Mouse (Mus musculus) heart, postnatal 14 days (tissue): ENCODE results near the gene Astl. TPM values are rescaled to one million over a fixed set of nuclear protein-coding genes. Genes with fewer than 3 reads are reported as not detected.
"Not testable (repeated sequence)": the region's sequence is repeated elsewhere in the genome, so short reads cannot be mapped to it uniquely, and the experiment has no call there.

Source experiments
- DNase-seq, 2 experiments: peaks; one replicate each; pipeline ENCODE4 v3.0.0; 2021 to 2022
- intact Hi-C: fragments of 180-260 bp; cut with DNase I; formaldehyde crosslinking; loops from one replicate; pipeline ENCODE4 v1.15.1; 2025
- long read RNA-seq, 2 experiments: library from polyadenylated mRNA; stranded (forward); transcript quantifications; one replicate each; pipeline ENCODE4 v2.0.0; 2021
- total RNA-seq, 2 experiments: library from RNA; stranded (reverse); gene quantifications; 2 replicates each; pipeline ENCODE4 v1.2.3; 2021

Gene Astl
- total RNA-seq = not detected
- long read RNA-seq, experiment 1 = 0 reads
- long read RNA-seq, experiment 2 = 0 reads

GRCm38 (mm10) chr2:127338416-127338815 is at the start of gene Astl:
Gene Astl (plus strand): TSS chr2:127338639.
- no peak for DNase-seq
- intact Hi-C loops = no loop called here

- DNase-seq = no peak
- intact Hi-C loops = no loop called here
Observed at GRCm38 (mm10) chr2:127292250-127292649, 46.2 kb upstream of the Astl start.

DNA sequence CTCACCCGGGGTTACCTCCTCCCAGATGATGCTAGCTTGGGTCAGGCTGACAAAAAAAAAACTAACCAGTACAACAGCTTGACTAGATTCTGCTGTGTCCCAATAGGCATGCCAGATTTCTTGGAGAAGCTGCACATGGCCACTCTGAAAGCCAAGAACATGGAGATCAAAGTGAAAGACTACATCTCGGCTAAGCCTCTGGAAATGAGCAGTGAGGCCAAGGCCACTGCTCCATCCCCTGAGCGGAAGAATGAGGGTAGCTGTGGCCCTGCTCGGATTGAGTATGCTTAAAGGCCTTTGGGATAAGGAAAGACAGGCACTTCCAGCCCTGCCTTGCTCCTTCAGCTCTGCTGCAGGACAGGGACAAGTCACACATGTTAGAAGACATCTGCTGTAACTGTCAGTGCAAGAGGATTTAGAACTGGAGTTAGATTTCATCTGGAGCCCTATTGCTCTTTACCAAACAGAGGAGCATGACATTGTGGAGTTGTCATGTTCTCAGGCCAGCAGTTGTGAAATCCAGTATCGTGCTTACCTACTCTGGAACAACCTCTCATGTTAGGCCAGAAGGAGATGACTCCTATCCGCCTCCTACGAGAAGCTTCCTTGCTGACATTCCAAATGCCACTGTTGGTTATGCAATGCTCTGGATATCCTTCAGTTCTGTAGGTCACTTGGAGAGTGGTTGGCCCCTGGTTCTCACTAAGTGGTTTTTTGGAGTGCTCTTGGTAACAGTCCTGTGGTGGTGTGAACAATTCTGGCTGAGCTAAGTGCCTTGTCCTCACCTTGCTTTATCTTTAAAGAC is 41.2 kb upstream of the Astl start:
- DNase-seq = no peak
- intact Hi-C loops = no loop called here

GRCm38 (mm10) chr2:127298056-127298455 is 40.4 kb upstream of the Astl start:
- intact Hi-C loops = no loop called here
- DNase-seq = no peak

GRCm38 (mm10) chr2:127300701-127301100 is 37.7 kb upstream of the Astl start:
- DNase-seq = no peak
- intact Hi-C loops = no loop called here

- intact Hi-C loops = no loop called here
- DNase-seq = no peak
Observed at GRCm38 (mm10) chr2:127301883-127302282, 36.6 kb upstream of the Astl start.

- intact Hi-C loops, DNase-seq: not testable (repeated sequence)
Observed at GRCm38 (mm10) chr2:127304192-127304591, 34.2 kb upstream of the Astl start.

GRCm38 (mm10) chr2:127304609-127305210 is 33.7 kb upstream of the Astl start:
- no peak for DNase-seq
- intact Hi-C loops = no loop called here

- intact Hi-C loops = loop anchor here (2.0 kb wide), 1 partner anchor 35 kb away; no protein-coding TSS in a partner anchor
- no peak for DNase-seq
Observed at GRCm38 (mm10) chr2:127306123-127306522, 32.3 kb upstream of the Astl start.

DNA sequence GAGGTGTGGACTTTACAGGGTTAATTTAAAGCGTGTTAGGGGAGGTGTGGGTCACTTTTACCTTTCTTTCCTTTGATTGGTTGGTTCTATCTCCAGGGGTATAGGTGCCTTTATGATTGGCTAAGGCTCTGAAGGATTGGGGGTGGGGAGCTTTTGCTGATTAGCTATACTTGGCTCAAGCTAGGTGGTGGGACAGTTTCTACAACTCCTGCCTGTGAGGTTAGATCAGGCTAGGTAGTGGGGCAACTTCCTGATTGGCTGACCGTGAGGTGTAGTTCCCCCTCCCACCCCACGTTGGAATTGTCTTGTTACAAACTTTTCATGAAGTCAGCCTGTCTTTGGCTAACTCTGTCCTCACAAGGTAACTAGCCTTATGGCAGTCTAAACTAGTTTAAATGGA is 31.3 kb upstream of the Astl start:
- no peak for DNase-seq
- intact Hi-C loops = loop anchor here (2.0 kb wide), 1 partner anchor 34 kb away; no protein-coding TSS in a partner anchor

DNA sequence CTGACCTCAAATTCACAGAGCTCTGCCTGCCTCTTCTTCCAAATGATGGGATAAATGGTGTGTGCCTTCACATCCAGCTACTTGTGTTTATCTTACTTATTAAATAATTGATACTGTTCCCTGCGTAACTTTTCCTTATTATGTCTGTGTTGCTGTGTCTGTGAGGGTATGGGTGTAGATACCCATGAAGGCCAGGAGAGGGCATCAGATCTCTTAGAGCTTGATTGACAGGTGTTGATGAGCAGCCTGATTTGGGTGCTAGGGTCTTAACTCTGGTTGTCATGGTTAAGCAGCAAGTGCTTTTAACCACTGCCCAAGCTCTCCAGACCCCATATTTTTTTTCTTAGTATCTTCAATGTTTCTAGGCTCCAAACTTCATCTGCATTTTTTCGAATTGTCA is 29.8 kb upstream of the Astl start:
- intact Hi-C loops = no loop called here
- no peak for DNase-seq

GRCm38 (mm10) chr2:127310246-127310645 is 28.2 kb upstream of the Astl start:
- intact Hi-C loops = no loop called here
- no peak for DNase-seq

- no peak for DNase-seq
- intact Hi-C loops = no loop called here
Observed at GRCm38 (mm10) chr2:127310685-127311084, 27.8 kb upstream of the Astl start.

DNA sequence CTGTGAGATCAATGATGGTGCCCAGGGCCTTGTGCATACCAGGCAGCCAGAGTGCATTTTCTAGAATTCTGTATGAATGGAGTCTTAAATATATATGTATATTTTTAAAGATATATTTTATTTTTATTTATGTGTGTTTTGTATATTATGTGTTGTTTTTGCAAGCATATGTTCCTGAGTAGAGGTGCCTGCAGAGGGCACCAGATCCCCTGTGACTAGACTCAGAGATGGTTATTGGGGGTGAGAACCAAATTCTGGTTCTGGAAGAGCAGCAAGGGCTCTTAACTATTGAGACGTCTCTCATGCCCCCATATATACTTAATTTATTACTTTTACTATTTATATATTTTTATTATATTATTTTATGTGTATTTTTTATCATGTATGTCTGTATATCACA is 27.2 kb upstream of the Astl start:
- DNase-seq = no peak
- intact Hi-C loops = no loop called here

DNA sequence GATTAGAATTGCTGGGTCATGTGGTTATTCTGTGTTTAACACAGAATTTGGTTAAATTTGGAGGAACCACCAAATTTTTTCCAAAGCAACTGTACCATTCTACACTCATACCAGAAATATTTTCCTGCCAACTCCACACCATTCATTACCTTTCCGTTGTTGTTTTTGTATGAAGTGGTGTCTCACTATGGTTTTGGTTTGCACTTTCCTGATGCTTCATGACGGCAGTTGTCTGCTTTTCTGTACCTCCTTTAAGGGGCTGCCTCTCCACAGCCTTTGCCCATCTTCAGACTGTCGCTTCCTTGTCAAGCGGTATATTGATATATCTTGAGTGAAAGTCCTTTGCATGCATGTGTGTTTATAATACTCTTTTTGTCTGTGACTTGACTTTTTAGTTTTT is 25.6 kb upstream of the Astl start:
- intact Hi-C loops = loop anchor here (1.0 kb wide), 1 partner anchor 30 kb away; no protein-coding TSS in a partner anchor
- DNase-seq = no peak

DNA sequence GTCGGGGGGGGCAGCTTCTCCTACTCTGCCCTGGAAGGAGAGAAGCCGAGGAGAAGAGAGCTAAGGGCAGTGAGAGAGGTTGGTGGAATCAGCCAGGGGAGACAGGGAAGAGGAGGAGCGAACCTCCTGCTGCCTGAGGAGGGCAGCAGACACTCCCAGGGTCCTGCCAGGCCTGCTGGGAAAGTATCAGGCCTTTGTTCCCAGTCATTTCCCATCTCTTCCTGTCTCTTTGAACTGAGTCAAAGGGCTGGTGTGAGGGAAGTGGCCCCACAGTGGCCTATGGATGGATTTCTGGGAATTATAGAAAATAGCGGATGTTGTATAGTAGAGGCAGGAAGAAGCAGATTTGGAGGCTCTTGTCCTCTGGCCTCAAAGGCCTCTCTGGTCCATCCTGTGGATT is 24.6 kb upstream of the Astl start:
- intact Hi-C loops = loop anchor here (1.0 kb wide), 1 partner anchor 28 kb away; no protein-coding TSS in a partner anchor
- no peak for DNase-seq

GRCm38 (mm10) chr2:127314467-127315154 is 23.8 kb upstream of the Astl start:
- peak in 1 of 2 experiments; percentile 19 for DNase-seq
- intact Hi-C loops = no loop called here

DNA sequence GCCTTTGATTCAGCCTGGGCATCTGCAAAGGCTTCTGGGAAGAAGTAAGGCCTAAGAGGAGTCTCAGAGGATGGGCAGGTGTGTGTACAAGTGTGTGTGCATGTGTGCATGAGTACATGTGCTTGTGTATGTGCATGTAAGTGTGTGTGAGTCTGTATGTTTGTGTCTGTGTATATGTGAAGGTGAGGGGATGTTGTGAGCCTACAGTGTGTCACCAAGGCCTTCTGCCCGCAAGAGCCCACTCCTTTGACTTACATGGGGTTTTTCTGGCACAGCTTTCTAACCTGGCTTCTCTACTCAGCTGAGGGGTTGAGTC is 23.3 kb upstream of the Astl start:
- DNase-seq = no peak
- intact Hi-C loops = no loop called here

DNA sequence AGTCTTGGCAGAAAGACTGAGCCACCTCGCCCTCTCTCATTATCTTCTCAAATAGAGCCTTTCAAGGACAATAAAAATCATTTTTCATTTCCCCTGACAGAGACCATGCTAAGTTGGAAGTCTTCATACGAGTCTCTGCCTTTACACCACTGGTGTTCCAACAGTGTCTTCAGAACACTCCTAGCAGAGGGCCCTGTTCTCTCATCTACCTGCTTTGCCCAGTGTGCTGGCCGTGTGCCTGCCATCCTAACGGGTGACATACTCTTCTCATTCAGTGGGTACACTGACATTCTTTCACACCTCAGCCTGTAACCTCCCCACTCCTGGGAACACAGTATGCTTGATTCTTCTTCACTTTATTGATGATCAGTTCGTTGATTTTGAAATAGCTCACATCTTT is 22.0 kb upstream of the Astl start:
- DNase-seq = no peak
- intact Hi-C loops = no loop called here

DNA sequence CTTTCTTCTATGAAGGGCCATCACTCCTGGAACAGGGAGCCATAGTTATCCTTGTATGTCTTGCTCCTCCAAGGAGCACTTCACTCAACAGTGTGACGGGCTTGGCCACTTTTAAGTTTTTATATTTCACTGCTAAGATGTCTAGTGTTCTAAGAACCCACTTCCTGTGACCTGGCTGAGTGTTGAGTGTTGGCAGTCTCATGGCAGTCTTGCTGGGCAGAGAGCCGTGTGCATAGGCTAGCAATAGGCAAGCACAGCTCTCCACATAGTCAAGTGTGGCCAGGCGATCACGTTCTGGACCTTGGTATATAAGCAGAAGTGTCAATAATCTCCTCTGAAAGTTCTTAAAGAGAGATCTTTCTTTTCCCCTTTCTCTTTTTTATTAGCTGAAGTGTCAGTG is 20.3 kb upstream of the Astl start:
- intact Hi-C loops = no loop called here
- DNase-seq = no peak

GRCm38 (mm10) chr2:127319071-127319470 is 19.4 kb upstream of the Astl start:
- DNase-seq = no peak
- intact Hi-C loops = no loop called here
